Mouse (Mus musculus) gastrocnemius, postnatal 10 days (tissue): ENCODE results near the gene Slfn3. TPM values are rescaled to one million over a fixed set of nuclear protein-coding genes. Genes with fewer than 3 reads are reported as not detected.

ENCODE experiments used
- total RNA-seq, 2 experiments: library from RNA; stranded (reverse); gene quantifications; 2 replicates each; pipeline ENCODE4 v1.2.3; 2021

Gene Slfn3
- total RNA-seq, 2 experiments from 2014 or later, result 0.97 to 1.1 TPM

Other genes with a start within 250 kb of the Slfn3 start
- 10 to 100 TPM; 29.9 to 35.5 TPM for gene Slfn5, start 240.0 kb upstream of the Slfn3 start, total RNA-seq
- 1 to 10 TPM; 2.9 to 4.0 TPM for gene Slfn9, start 199.5 kb upstream of the Slfn3 start, total RNA-seq
- under 1 TPM; 0.12 to 0.52 TPM for gene Slfn8, start 170.5 kb upstream of the Slfn3 start, total RNA-seq
- 1 to 10 TPM; 1.3 to 2.3 TPM for gene Slfn2, start 126.2 kb upstream of the Slfn3 start, total RNA-seq
- gene Slfn1, start 74.5 kb upstream of the Slfn3 start, total RNA-seq, result under 1 TPM in 1 of 2 experiments, not detected in 1; 0.18 TPM
- under 1 TPM in 1 of 2 experiments, not detected in 1; 0.16 TPM for gene Slfn4, start 16.1 kb upstream of the Slfn3 start, total RNA-seq
- under 1 TPM in 1 of 2 experiments, not detected in 1; 0.47 TPM for gene Slfn14, start 95.4 kb downstream of the Slfn3 start, total RNA-seq
- gene Ap2b1, start 107.7 kb downstream of the Slfn3 start, total RNA-seq, result 10 to 100 TPM; 39.7 to 49.1 TPM
- gene Pex12, start 111.3 kb downstream of the Slfn3 start, total RNA-seq, result 10 to 100 TPM; 14.5 to 19.2 TPM
- gene Rasl10b, start 217.8 kb downstream of the Slfn3 start, total RNA-seq, result under 1 TPM; 0.75 to 0.81 TPM
- not detected for gene Gas2l2, start 238.1 kb downstream of the Slfn3 start, total RNA-seq
- gene 1700020L24Rik, start 246.3 kb downstream of the Slfn3 start, total RNA-seq, result under 1 TPM in 1 of 2 experiments, not detected in 1; 0.29 TPM